Mouse (Mus musculus) forebrain, embryonic 15.5 days (tissue): ENCODE data around the gene Klhl29. TPM values are rescaled to one million over a fixed set of nuclear protein-coding genes. Genes with fewer than 3 reads are reported as not detected.

Experiments
- ATAC-seq: fragments of 200-750 bp; cut with Nextera tagmentation; replicated peaks from 2 replicates; pipeline ENCODE4 v1.8.0; 2017; ENCODE audit warnings: mild to moderate bottlenecking, moderate TSS enrichment, moderate library complexity
- H3K27ac ChIP-seq: fragments of 300-500 bp; sonication (generic); replicated peaks from 2 replicates; pipeline ENCODE4 v1.5.1; 2015; ENCODE audit warnings: mild to moderate bottlenecking, inconsistent platforms
- H3K27me3 ChIP-seq: fragments of 300-500 bp; sonication (generic); 2 replicates; pipeline ENCODE4 v1.6.1; 2015; ENCODE audit warnings: inconsistent platforms
- H3K36me3 ChIP-seq: fragments of 300-500 bp; sonication (generic); 2 replicates; pipeline ENCODE4 v1.6.1; 2015; ENCODE audit warnings: mild to moderate bottlenecking, inconsistent platforms
- H3K4me1 ChIP-seq: fragments of 300-500 bp; sonication (generic); 2 replicates; pipeline ENCODE4 v1.6.1; 2015; ENCODE audit warnings: inconsistent platforms
- H3K4me2 ChIP-seq: fragments of 300-500 bp; sonication (generic); replicated peaks from 2 replicates; pipeline ENCODE4 v1.6.1; 2015; ENCODE audit warnings: mild to moderate bottlenecking, inconsistent platforms
- H3K4me3 ChIP-seq: fragments of 300-500 bp; sonication (generic); 2 replicates; pipeline ENCODE4 v1.5.1; 2015; ENCODE audit warnings: mild to moderate bottlenecking, inconsistent platforms
- H3K9ac ChIP-seq: fragments of 300-500 bp; sonication (generic); replicated peaks from 2 replicates; pipeline ENCODE4 v1.6.1; 2015; ENCODE audit warnings: mild to moderate bottlenecking, inconsistent platforms
- H3K9me3 ChIP-seq: fragments of 300-500 bp; sonication (generic); 2 replicates; pipeline ENCODE4 v1.6.1; 2016; ENCODE audit warnings: inconsistent platforms
- WGBS: fragments of 180-500 bp; shearing (Covaris S2); methylation state at CpG from one replicate; pipeline ENCODE4 v1.1.7; 2015; ENCODE audit warnings: mixed read lengths; 5-methylcytosine and 5-hydroxymethylcytosine counted together
- polyA plus RNA-seq: library from polyadenylated mRNA; unstranded; fragments of >200 nt; fragmentation: Nextera tagmentation; extraction: Ambion mirVana; gene quantifications from 2 replicates; pipeline ENCODE4 v1.2.1, GENCODE M21; 2015

The Klhl29 gene
- polyA plus RNA-seq, 1 experiment from 2014 or later: 6.5 TPM

GRCm38 (mm10) chr12:5222439-5223202 is 152.9 kb downstream of the Klhl29 start:
- H3K4me1 ChIP-seq: peaks cover 37% of the 10 kb centered on the region
- no peak for ATAC-seq
- 93% methylated on average over 8 of the region's 8 CpGs for WGBS
- H3K9me3 ChIP-seq: no peaks in the 10 kb centered on the region
- no peaks in the 10 kb centered on the region for H3K27me3 ChIP-seq
- no peaks in the 10 kb centered on the region for H3K36me3 ChIP-seq
- H3K4me2 ChIP-seq: no peak overlapping the region
- no peak overlapping the region for H3K27ac ChIP-seq
- no peak overlapping the region for H3K4me3 ChIP-seq
- no peak overlapping the region for H3K9ac ChIP-seq

GRCm38 (mm10) chr12:5219913-5220575 is 155.4 kb downstream of the Klhl29 start:
- 34% methylated on average over 14 of the region's 14 CpGs for WGBS
- no peaks in the 10 kb centered on the region for H3K9me3 ChIP-seq
- peak; percentile 36 for ATAC-seq

GRCm38 (mm10) chr12:5215836-5216747 is 159.4 kb downstream of the Klhl29 start:
- ATAC-seq: peak; percentile 71
- Histone ChIP-seq H3K36me3 (no peaks in the 10 kb centered on the region), H3K4me2 (no peak overlapping the region), H3K9ac (no peak overlapping the region), H3K4me1 (peaks cover 77% of the 10 kb centered on the region), H3K27ac (peak overlapping the region; percentile 71), H3K4me3 (no peak overlapping the region), H3K27me3 (no peaks in the 10 kb centered on the region), H3K9me3 (no peaks in the 10 kb centered on the region)
- 10% methylated on average over 15 of the region's 15 CpGs for WGBS

More at GRCm38 (mm10) chr12:5219913-5220575, 155.4 kb downstream of the Klhl29 start:
- no peak overlapping the region for H3K9ac ChIP-seq
- H3K4me3 ChIP-seq: no peak overlapping the region
- peak overlapping the region; percentile 9; the same call in 1 of the 2 replicates for H3K27ac ChIP-seq
- peaks cover 44% of the 10 kb centered on the region for H3K4me1 ChIP-seq
- H3K27me3 ChIP-seq: no peaks in the 10 kb centered on the region
- H3K4me2 ChIP-seq: no peak overlapping the region
- H3K36me3 ChIP-seq: no peaks in the 10 kb centered on the region

- peaks cover 74% of the 10 kb centered on the region for H3K4me1 ChIP-seq
- H3K4me3 ChIP-seq: no peak overlapping the region
- WGBS: 72% methylated on average over 9 of the region's 9 CpGs
- H3K4me2 ChIP-seq: no peak overlapping the region
- H3K27me3 ChIP-seq: no peaks in the 10 kb centered on the region
- no peak overlapping the region for H3K27ac ChIP-seq
- H3K9ac ChIP-seq: no peak overlapping the region
- H3K9me3 ChIP-seq: no peaks in the 10 kb centered on the region
- H3K36me3 ChIP-seq: no peaks in the 10 kb centered on the region
- no peak for ATAC-seq
Measured at GRCm38 (mm10) chr12:5214266-5214665, 161.2 kb downstream of the Klhl29 start.

- Histone ChIP-seq H3K36me3 (no peaks in the 10 kb centered on the region), H3K9ac (no peak overlapping the region), H3K27ac (peak overlapping the region; percentile 51; the same call in 1 of the 2 replicates), H3K27me3 (no peaks in the 10 kb centered on the region), H3K4me2 (no peak overlapping the region), H3K9me3 (no peaks in the 10 kb centered on the region), H3K4me1 (peaks cover 79% of the 10 kb centered on the region), H3K4me3 (no peak overlapping the region)
- WGBS: 5% methylated on average over 13 of the region's 13 CpGs
- peak; percentile 31 for ATAC-seq
Measured at GRCm38 (mm10) chr12:5213339-5214104, 162.0 kb downstream of the Klhl29 start.

- 59% methylated on average over 9 of the region's 9 CpGs for WGBS
- peaks cover 80% of the 10 kb centered on the region for H3K4me1 ChIP-seq
- no peak overlapping the region for H3K9ac ChIP-seq
- no peaks in the 10 kb centered on the region for H3K9me3 ChIP-seq
- no peak for ATAC-seq
- no peak overlapping the region for H3K27ac ChIP-seq
- H3K4me2 ChIP-seq: no peak overlapping the region
- H3K27me3 ChIP-seq: no peaks in the 10 kb centered on the region
- no peak overlapping the region for H3K4me3 ChIP-seq
- H3K36me3 ChIP-seq: no peaks in the 10 kb centered on the region
Measured at GRCm38 (mm10) chr12:5211884-5212283, 163.6 kb downstream of the Klhl29 start.

- no peaks in the 10 kb centered on the region for H3K36me3 ChIP-seq
- H3K27ac ChIP-seq: 0 out of 2 replicates have a peak overlapping the region, but pooled peaks have one; percentile 7
- H3K4me2 ChIP-seq: no peak overlapping the region
- no peaks in the 10 kb centered on the region for H3K27me3 ChIP-seq
- H3K9me3 ChIP-seq: no peaks in the 10 kb centered on the region
- H3K4me3 ChIP-seq: no peak overlapping the region
- peaks cover 69% of the 10 kb centered on the region for H3K4me1 ChIP-seq
- ATAC-seq: 0 out of 2 replicates have a peak, but pooled peaks have one; percentile 18
- WGBS: 42% methylated on average over 9 of the region's 9 CpGs
- no peak overlapping the region for H3K9ac ChIP-seq
Measured at GRCm38 (mm10) chr12:5210786-5211185, 164.7 kb downstream of the Klhl29 start.

- Histone ChIP-seq H3K4me2 (no peak overlapping the region), H3K36me3 (no peaks in the 10 kb centered on the region), H3K9me3 (no peaks in the 10 kb centered on the region), H3K4me1 (peaks cover 43% of the 10 kb centered on the region), H3K27me3 (no peaks in the 10 kb centered on the region), H3K27ac (peak overlapping the region; percentile 31; the same call in 1 of the 2 replicates), H3K4me3 (no peak overlapping the region), H3K9ac (no peak overlapping the region)
- ATAC-seq: no peak
- 40% methylated on average over 17 of the region's 17 CpGs for whole genome bisulfite sequencing
Measured at GRCm38 (mm10) chr12:5207941-5208905, 167.3 kb downstream of the Klhl29 start.

GRCm38 (mm10) chr12:5207172-5207571 is 168.3 kb downstream of the Klhl29 start:
- Histone ChIP-seq H3K4me1 (peaks cover 33% of the 10 kb centered on the region), H3K27ac (no peak overlapping the region), H3K27me3 (no peaks in the 10 kb centered on the region)

GRCm38 (mm10) chr12:5204071-5204840 is 171.2 kb downstream of the Klhl29 start:
- no peaks in the 10 kb centered on the region for H3K27me3 ChIP-seq
- 80% methylated on average over 11 of the region's 11 CpGs for whole genome bisulfite sequencing
- H3K9ac ChIP-seq: no peak overlapping the region
- H3K4me1 ChIP-seq: peaks cover 9% of the 10 kb centered on the region
- no peak overlapping the region for H3K27ac ChIP-seq
- no peaks in the 10 kb centered on the region for H3K9me3 ChIP-seq
- H3K4me2 ChIP-seq: no peak overlapping the region
- no peak for ATAC-seq
- H3K36me3 ChIP-seq: no peaks in the 10 kb centered on the region
- no peak overlapping the region for H3K4me3 ChIP-seq

More at GRCm38 (mm10) chr12:5207172-5207571, 168.3 kb downstream of the Klhl29 start:
- no peaks in the 10 kb centered on the region for H3K9me3 ChIP-seq
- H3K36me3 ChIP-seq: no peaks in the 10 kb centered on the region
- no peak overlapping the region for H3K4me2 ChIP-seq
- H3K4me3 ChIP-seq: no peak overlapping the region
- ATAC-seq: no peak
- H3K9ac ChIP-seq: no peak overlapping the region
- 84% methylated on average over 4 of the region's 4 CpGs for WGBS
